Mouse (Mus musculus): Measurements from ENCODE around the gene Nsun2.
A peak's percentile ranks its signal among the peaks of the same experiment; 100 is the strongest.
"Not testable (repeated sequence)": the region's sequence is repeated elsewhere in the genome, so short reads cannot be mapped to it uniquely, and the experiment has no call there.

Gene Nsun2

DNA sequence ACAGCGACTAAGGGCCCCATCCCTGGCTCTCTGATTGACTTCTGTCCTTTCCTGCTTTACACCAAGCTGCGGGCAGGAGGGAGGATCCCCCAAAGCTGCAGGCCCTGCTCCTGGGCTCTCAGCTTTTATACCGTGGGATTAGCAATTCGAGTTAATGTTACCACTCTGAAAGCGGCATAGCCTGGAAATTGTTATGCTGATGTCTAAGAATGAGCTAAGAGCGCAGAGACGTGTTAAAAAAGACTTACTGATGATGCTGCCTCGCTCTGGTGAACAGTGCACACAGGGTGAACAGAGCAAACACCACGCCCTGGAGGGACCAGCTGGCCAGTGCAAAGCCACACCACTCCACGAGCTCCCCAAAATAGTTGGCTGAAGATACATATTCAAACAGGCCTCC is 52.8 kb downstream of the Nsun2 start:
- no peak for DNase-seq (ENCODE audit: extremely low read depth, low read depth, low spot score)

DNA sequence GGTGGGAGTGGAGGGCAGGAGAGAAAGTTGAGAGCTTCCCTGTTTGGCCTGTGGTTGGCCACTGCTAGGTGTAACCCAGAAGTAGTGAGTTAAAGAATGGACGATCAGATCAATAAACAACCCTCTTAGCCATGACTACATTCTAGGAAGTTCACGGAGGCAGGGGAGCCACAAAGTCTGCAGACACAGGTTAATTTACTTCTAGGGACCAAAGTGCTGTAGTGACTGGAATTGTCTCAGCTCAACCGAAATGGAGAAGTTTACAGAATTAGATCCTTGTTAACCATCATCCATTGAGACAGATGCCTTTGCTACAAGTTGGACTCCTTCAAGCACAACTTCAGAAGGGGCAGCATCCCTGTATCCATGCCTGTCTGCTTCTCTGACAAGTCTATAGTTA is 54.3 kb downstream of the Nsun2 start:
- DNase-seq (ENCODE audit: extremely low read depth, low read depth, low spot score) = no peak

DNA sequence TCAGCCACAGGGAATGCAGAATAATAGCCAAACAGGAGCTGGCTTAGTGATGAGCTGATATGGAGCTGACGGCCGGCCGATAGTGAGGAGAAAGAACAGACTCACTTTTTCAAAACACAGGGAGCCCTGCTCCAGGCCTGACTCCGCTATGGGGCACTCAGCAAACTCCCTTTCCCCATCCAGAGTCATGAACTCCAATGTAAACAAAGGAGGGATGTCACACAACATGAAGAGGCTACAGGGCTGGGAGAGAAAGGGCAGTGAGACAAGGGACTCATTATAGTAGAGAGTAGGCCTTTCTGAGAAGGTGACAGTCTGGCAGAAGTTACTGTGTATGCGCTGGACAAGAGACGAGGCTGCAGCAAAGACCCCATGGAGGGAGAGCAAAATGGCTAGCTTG is 54.7 kb downstream of the Nsun2 start:
- no peak for DNase-seq (ENCODE audit: extremely low read depth, low read depth, low spot score)

DNA sequence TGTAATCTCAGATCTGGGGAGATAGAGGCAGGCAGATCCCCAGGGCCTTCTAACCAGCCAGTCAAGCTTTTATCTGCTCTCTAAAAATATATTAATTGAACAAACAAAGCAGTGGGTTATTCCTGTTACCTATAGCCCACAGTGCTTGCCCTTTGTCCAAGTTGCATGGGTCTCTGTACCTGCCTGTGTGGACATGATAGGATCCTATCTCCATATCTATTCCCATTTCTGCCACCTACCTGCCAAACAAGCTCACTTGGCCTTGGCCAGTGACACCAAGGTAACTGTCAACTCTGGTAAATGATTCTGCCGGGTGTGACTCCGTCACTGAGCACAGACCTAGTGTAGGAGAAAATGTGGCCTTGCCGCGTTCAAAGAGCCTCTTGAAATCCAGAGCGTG is 57.8 kb downstream of the Nsun2 start:
- DNase-seq (ENCODE audit: extremely low read depth, low read depth, low spot score) = peak; percentile 93

DNA sequence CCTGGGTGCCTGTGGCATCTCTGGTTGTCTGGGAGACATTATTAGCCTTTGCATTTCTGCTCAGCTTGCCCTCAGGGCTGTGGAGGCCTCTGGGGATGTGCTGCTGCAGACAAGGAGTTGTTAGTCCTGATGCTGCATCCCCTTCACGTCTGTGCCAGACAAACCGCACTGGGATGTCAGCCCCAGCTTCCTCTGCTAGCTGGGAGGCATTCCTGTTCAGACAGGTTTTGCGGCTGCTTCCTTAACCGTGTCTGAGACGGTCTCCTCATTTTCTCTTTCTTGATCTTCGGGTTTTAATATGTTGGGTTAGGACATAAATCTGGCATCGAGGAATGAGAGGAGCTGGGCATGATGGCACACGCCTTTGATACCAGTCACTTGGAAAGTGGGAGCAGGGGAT is 58.7 kb downstream of the Nsun2 start:
- DNase-seq (ENCODE audit: extremely low read depth, low read depth, low spot score) = peak; percentile 90

DNA sequence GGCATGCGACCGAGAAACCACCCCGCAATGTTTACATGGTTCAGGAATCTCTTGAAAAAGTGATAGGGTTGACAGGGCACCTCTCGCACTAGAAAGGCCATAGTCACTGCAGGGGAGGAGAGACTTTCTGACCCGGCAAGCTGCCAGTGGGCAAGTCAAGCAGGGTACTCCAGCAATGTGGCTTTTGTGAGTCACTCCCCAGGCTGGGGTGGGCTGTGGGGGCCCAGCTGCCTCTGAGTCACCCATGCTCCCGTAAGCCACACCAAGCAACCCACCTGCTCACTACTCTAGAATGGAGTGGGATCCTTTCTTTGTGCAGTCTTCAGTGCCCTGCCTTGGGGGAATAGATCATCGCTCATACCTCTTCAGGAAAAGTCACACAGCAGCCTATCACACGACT is 59.9 kb downstream of the Nsun2 start:
- no peak for DNase-seq (ENCODE audit: extremely low read depth, low read depth, low spot score)

DNA sequence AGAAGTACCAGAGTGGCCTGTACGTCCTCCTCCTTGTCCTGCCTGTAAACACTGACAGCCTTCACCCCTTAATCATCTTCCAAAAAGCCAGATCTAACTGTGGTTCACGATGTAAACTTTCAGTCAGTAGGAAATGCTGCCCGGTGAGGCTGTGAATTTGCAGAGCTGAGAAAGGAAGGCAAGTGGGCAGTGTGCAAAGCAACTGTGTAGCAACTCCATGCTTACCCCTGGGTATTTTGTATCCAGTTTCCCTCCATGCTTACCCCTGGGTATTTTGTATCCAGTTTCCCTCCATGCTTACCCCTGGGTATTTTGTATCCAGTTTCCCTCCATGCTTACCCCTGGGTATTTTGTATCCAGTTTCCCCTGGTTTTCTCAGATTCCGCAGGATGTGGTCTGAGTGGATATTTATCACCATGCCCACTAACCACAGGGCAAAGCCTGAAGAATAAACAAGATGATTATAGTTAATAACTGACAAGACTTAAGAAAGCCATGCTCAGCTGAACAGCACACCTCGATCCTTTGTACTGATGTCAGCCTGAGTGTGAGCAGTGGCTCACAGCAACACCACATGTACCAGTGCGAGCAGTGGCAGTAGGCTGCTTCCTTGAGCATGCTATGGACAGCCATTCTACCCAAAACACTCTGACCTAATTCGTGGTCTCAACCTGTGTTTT is 61.2 kb downstream of the Nsun2 start:
- no peak for DNase-seq (ENCODE audit: extremely low read depth, low read depth, low spot score)

DNA sequence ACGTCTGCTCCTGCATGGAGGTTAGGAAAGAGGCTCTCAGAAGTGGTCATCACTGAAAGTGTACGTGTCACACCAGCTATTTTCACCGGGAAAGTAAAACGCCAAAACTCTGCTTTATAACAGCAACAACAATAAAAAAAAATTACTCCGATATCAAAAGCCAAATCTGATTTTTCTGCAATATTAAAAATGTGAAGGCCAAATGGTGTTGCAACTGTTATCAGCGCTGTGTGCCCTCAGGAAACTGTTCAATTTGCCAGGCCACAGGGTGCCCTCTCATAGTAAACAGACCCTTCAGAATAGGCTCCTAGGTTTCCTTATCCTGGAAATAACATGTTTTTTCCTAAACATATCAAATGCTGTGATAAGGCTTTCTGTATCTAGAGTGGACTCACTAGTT is 62.4 kb downstream of the Nsun2 start:
- DNase-seq (ENCODE audit: extremely low read depth, low read depth, low spot score) = no peak

DNA sequence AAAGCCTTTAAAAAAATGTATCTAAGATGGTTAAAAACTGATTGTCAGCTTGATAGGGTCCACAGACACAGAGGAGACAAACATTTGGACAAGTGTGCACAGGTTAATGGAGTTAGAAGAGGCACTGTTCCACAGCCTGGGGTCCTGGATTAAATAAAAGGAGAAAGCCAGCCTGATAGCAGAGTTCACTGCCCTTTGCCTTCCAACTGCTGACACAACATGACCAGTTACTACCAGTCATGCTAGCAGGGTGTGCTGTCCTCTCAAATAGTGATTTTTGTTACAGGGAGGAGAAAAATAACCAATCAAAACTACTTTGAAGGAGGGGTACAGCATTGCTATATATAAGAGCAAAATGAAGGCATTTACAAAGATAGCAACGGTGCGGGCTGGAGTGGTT is 63.0 kb downstream of the Nsun2 start:
- no peak for DNase-seq (ENCODE audit: extremely low read depth, low read depth, low spot score)

DNA sequence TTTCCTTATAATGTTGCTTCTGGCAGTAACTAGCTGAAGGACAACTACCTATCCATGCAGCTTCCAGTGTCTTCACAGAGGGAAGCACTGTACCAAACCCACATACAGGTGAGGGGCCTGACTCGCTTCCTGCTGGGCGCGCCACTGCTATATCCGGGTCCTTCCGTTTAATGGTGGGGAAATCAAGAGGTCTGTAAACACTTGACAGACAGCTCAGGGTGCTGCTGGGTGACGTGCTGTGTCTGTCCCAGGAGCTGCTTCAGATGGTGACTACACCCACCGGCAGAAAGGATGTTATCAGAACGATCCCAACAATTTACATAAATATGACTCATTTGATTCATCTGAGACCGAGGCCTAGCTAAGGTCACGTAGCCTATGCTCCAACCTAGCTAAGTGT is 65.3 kb downstream of the Nsun2 start:
- DNase-seq (ENCODE audit: extremely low read depth, low read depth, low spot score) = no peak

DNA sequence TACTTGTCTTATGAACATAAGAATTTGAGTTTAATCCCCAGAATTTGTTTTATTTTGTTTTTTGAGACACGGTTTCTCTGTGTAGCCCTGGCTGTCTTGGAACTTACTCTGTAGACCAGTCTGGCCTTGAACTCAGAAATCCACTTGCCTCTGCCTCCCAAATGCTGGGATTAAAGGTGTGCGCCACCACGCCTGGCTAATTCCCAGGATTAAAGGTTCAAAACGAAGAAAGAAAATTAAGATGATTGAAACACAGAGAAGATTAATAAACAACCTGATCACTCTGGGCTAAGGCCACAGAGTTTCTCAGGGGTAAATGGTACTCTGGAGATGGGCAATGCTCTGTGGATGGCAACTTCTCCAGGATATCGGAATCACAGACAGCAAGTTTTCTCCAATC is 67.3 kb downstream of the Nsun2 start:
- not testable (repeated sequence) for DNase-seq (ENCODE audit: extremely low read depth, low read depth, low spot score)

DNA sequence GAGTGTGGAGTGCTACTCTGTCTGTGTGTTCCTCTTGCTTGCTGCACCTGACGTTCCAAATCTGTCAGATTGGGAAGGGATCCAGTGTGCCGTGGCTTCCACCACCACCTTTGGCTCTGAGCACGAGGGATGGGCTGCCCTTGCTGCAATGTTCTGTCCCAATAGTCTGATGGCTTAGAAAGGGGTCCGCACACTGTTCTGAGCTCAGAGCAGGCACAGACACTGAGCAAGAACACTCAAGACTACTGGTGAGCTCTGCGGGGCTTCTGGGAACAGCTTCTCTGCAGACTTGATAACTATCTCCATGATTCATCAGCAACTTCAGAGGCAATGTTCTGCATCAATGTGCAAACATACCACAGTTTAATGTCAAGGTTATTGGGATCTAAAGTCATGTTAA is 67.8 kb downstream of the Nsun2 start:
- DNase-seq (ENCODE audit: extremely low read depth, low read depth, low spot score) = no peak

DNA sequence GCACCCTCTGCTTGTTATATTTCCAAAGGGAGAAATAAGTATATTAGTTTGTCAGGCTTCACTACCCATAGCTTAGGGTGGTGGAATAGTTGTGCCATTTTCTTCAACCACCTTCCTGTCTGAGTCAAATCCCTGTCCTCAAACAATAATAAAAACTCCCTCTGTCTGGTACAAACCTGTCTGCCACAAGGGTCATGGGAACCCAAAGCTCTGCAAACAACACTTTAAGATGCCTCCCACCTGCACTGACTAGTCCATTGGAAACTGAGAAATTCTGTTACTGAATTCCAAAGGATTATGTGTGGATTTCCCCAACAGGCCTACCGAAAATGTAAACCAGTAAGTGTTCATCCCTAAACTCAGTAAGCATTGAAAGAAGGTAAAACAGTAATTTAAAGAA is 71.1 kb downstream of the Nsun2 start:
- no peak for DNase-seq (ENCODE audit: extremely low read depth, low read depth, low spot score)

DNA sequence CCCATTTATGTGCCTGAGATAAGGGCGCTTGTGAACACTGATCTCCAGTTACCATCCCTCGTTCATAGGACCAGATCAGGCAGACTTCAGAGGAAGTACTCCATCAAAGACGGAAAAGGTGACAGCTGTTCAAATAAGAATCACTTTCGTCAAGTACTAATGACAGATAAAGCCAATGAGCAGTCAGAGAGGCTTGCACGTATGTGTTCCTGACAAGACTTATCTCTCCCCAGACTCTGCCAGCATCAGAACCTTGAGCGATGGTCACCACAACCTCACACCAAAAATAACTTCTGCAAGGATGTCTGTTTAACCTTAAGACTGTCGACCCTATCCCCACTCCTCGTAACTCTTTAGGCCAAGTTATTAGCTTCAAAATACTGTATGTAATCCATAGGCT is 75.2 kb downstream of the Nsun2 start:
- DNase-seq (ENCODE audit: extremely low read depth, low read depth, low spot score) = no peak

DNA sequence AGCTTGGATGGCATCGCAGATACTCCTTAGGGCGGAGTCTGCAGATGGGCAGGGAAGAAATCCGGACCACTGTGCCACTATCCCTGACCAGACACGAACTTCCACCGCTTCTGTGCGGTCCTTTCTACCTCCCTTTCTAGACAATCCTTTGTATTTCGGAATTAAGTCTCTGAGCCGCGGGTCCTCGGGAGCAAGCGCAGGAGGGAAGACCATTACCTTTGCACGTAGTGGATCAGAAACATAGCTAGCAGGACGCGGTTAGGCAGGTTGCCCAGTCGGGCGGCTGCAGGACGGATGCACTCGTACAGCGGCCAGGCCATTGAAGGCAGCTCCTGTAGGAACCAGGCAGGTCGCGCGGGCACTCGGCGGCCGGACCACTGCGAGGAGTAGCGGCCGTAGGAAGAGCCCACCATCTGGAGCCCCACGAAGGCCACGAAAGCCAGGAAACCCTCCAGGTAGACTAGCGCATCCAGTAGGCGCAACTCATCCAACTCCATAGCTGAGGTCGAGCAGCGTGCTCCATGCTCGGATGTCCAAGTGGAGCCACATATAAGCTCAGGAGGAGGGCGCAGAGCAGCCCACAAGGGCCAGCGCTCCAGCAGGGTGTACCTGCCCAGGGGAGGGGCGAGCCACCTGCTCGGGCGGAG is 77.3 kb downstream of the Nsun2 start:
- no peak for DNase-seq (ENCODE audit: extremely low read depth, low read depth, low spot score)

DNA sequence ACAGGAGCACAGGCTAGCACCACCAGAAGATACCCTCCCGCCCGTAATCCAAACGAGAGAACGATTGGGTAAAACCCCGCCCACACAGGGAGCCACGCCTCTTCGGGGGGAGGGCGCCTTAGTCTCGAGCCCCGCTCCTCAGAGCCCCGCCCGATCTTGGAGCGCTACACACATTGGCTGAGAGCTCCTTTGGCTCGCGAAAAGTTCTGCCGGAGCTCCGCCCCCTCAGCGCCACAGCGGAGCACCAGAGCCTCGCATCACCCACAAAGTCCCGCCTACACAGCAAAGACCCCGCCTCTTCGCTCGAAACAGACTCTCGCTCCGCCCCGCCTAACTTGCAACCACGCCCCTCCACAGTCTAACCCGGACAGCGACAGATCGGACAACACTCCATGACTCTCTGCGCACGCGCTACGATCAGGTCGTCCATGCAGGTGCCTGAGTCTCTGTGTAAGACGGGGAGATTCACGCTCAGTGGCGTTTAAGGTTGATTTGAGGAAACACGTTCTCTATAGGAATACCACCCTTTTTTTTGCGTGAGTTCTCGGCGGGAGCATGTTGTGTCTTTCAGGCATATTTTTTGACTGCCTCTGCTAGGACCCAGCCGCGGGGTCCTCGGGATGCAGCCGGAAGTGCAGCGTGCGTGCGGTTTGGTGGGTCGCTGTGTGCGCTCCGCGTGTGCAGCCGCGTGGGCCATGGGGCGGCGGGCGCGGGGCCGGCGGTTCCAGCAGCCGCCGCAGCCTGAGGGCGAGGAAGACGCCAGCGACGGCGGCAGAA is 78.0 kb downstream of the Nsun2 start, which contains the start of gene Srd5a1:
Gene Srd5a1 (minus strand): TSS at position 45 of the 777 bp plus-strand sequence.
- DNase-seq (ENCODE audit: extremely low read depth, low read depth, low spot score) = peak; percentile 97

DNA sequence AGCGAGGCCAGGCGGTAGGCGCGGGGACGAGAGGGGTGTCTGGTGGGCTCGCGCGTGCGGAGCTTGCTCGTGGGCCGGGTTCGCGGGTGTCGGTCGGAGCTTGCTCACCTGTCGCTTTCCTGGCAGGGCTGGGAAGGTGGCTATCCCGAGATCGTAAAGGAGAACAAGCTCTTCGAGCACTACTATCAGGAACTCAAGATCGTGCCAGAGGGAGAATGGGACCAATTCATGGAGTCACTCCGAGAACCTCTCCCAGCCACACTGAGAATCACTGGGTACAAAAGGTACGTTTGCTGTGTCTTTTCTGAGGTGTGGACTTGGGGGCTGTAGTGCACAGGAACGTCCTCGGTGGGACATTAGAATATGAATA is 78.6 kb downstream of the Nsun2 start:
- no peak for DNase-seq (ENCODE audit: extremely low read depth, low read depth, low spot score)

DNA sequence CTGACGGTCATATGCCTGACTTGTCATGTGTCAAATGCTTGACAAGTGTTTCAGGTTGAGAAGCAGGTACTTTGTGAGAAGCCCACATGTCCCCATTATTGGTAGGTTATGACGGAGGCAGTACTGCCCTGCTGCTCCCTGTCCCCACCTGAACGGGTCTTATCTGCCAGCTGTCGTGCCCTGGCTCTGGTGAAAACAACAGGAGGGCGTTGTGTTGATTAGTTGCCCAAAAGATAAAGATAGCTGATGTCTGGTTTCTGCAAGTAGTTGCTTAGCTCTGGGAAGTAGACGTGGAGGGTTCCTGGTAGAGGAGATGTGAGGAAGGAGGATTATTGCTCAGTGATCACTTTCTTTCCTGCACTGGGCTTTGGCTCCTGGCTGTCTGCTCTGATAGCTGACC is 83.2 kb downstream of the Nsun2 start:
- no peak for DNase-seq (ENCODE audit: extremely low read depth, low read depth, low spot score)

DNA sequence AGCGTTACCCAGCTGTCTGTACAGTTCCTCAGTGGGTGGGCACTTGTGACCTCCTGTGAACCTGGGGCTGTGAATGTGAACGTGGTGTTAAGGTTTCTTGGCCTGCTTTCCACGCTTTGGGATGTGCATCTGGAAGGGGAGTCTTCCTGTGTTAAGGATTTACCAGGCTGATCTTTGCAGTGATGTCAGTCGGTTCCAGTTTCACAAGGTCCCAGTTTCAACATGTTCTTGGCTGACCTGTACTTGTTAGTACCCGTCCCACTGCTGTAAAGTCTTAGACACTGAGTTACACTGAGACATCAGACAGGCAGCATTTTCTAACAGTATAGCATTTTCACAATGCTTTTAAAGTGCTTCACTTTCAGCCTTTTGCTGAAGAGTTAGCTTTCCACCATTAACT is 90.3 kb downstream of the Nsun2 start:
- peak; percentile 77 for DNase-seq (ENCODE audit: extremely low read depth, low read depth, low spot score)

DNA sequence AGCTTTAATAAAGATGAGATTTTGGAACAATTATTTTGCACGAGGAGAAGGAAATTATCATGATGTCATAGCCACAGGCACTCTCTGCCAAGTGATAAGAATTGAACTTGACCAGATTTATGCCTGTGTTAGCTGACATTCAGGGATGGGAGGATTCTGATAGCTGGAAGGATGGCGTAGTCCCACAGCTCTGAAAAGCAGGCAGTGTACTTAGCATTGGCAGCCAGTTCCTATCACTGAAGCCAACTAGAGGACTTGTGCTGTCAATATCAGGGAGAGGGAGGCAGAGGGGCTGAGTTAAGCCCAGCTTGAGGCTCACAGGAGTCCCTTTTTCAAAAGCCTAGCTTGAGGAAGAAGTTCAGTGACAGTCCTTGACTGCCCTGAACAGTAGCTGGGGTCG is 91.0 kb downstream of the Nsun2 start:
- no peak for DNase-seq (ENCODE audit: extremely low read depth, low read depth, low spot score)

DNA sequence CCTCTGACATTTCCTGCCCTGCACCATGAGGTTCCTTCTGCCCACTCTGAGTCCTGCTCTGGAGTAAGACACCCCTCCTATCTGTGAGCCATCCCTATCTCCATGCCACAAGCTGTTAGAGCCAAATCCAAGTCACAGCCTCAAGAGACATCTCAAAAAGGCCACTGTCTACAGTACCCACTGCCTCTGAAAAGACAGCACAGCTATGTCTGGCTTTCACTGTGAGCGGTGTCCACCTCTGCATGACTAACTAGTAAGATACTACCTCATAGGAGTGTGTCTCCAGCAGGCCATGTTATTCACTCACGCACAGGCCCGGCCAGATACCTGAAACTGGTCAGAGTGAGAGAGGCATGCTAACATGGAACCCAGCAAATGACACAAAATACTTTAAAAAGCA is 94.4 kb downstream of the Nsun2 start:
- DNase-seq (ENCODE audit: extremely low read depth, low read depth, low spot score) = no peak

DNA sequence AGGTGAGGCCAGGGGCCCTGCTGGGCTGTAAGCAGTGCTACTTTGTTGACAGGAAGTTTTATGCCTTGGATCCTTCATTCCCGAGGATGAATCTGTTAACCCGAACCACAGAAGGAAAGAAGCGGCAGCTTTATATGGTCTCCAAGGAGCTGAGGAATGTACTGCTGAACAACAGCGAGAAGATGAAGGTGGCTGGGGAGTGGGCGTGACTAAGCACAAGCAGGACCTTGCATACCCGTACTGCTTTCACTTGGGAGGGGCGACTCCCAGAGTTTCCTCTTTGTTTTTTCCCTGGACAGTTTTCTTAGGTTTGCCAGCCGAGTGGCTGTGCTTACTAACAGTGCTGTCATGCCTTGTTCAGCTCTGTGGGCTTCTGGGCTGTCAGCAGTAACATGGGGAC is 97.0 kb downstream of the Nsun2 start:
- DNase-seq (ENCODE audit: extremely low read depth, low read depth, low spot score) = no peak
